Mouse (Mus musculus): ENCODE measurements at regions not wholly inside any gene's neighbourhood (a gene's known extent, or its start where the extent isn't known, plus 50 kb on each side); places are given as distances from the start of the nearest gene placed in this dataset.

- TF ChIP-seq CTCF (IDR thresholded peaks at IDR 0.05; ENCODE audit: low read depth) (no peak), EP300 (IDR thresholded peaks at IDR 0.05; ENCODE audit: low read depth) (no peak)
Measured at GRCm38 (mm10) chr5:139598715-139599114, 55.4 kb downstream of the Uncx start.
